Mouse (Mus musculus) liver, embryonic 15.5 days (tissue): ENCODE results near the gene Rad54l2. TPM values are rescaled to one million over a fixed set of nuclear protein-coding genes. Genes with fewer than 3 reads are reported as not detected.

Experiments used
- ATAC-seq: fragments of 200-750 bp; cut with Nextera tagmentation; 2 replicates; pipeline ENCODE4 v1.8.0; 2017; ENCODE audit warnings: moderate number of reproducible peaks, mild to moderate bottlenecking, moderate library complexity; ENCODE audit not compliant: insufficient read depth
- H3K27ac ChIP-seq: fragments of 300-500 bp; sonication (generic); replicated peaks from 2 replicates; pipeline ENCODE4 v1.5.1; 2015; ENCODE audit warnings: mild to moderate bottlenecking, inconsistent platforms
- H3K27me3 ChIP-seq: fragments of 300-500 bp; sonication (generic); 2 replicates; pipeline ENCODE4 v1.6.1; 2015; ENCODE audit warnings: mild to moderate bottlenecking, inconsistent platforms
- H3K36me3 ChIP-seq: fragments of 300-500 bp; sonication (generic); replicated peaks from 2 replicates; pipeline ENCODE4 v1.6.1; 2015; ENCODE audit warnings: moderate library complexity, mild to moderate bottlenecking, inconsistent platforms
- H3K4me1 ChIP-seq: fragments of 300-500 bp; sonication (generic); replicated peaks from 2 replicates; pipeline ENCODE4 v1.6.1; 2015; ENCODE audit warnings: inconsistent platforms
- H3K4me2 ChIP-seq: fragments of 300-500 bp; sonication (generic); 2 replicates; pipeline ENCODE4 v1.6.1; 2015; ENCODE audit warnings: moderate library complexity, mild to moderate bottlenecking, inconsistent platforms
- H3K4me3 ChIP-seq: fragments of 300-500 bp; sonication (generic); replicated peaks from 2 replicates; pipeline ENCODE4 v1.5.1; 2015; ENCODE audit warnings: mild to moderate bottlenecking, inconsistent platforms
- H3K9ac ChIP-seq: fragments of 300-500 bp; sonication (generic); 2 replicates; pipeline ENCODE4 v1.6.1; 2015; ENCODE audit warnings: moderate library complexity, mild to moderate bottlenecking, inconsistent platforms
- H3K9me3 ChIP-seq: fragments of 300-500 bp; sonication (generic); replicated peaks from 2 replicates; pipeline ENCODE4 v1.6.1; 2016; ENCODE audit warnings: inconsistent platforms
- WGBS: fragments of 180-500 bp; shearing (Covaris S2); methylation state at CpG from one replicate; pipeline ENCODE4 v1.1.7; 2015; ENCODE audit warnings: mixed read lengths; ENCODE audit not compliant: insufficient replicate concordance; 5-methylcytosine and 5-hydroxymethylcytosine counted together
- polyA plus RNA-seq: library from polyadenylated mRNA; unstranded; fragments of >200 nt; fragmentation: Nextera tagmentation; extraction: Ambion mirVana; gene quantifications from 2 replicates; pipeline ENCODE4 v1.2.1, GENCODE M21; 2015

The Rad54l2 gene
- polyA plus RNA-seq, 1 experiment from 2014 or later: 2.0 TPM

GRCm38 (mm10) chr9:106652720-106653119 is 136.3 kb downstream of the Rad54l2 start:
- Histone ChIP-seq H3K27ac (no peak overlapping the region), H3K9ac (no peak overlapping the region)
- 39% methylated on average over 1 of the region's 1 CpGs for WGBS

GRCm38 (mm10) chr9:106647226-106647625 is 141.8 kb downstream of the Rad54l2 start:
- 0 out of 2 replicates have a peak, but pooled peaks cover 3% of the 10 kb centered on the region for H3K4me1 ChIP-seq
- H3K36me3 ChIP-seq: no peaks in the 10 kb centered on the region
- no peak overlapping the region for H3K4me2 ChIP-seq
- H3K9ac ChIP-seq: no peak overlapping the region
- no peaks in the 10 kb centered on the region for H3K27me3 ChIP-seq
- H3K9me3 ChIP-seq: no peaks in the 10 kb centered on the region
- 61% methylated on average over 27 of the region's 27 CpGs for WGBS
- no peak for ATAC-seq
- no peak overlapping the region for H3K27ac ChIP-seq
- no peak overlapping the region for H3K4me3 ChIP-seq

More at GRCm38 (mm10) chr9:106652720-106653119, 136.3 kb downstream of the Rad54l2 start:
- Histone ChIP-seq H3K27me3 (peaks cover 36% of the 10 kb centered on the region), H3K4me1 (no peaks in the 10 kb centered on the region), H3K9me3 (no peaks in the 10 kb centered on the region), H3K4me2 (no peak overlapping the region), H3K36me3 (no peaks in the 10 kb centered on the region), H3K4me3 (no peak overlapping the region)
- ATAC-seq: no peak

GRCm38 (mm10) chr9:106645684-106646271 is 143.2 kb downstream of the Rad54l2 start:
- 58% methylated on average over 9 of the region's 9 CpGs for WGBS

GRCm38 (mm10) chr9:106643787-106644186 is 145.2 kb downstream of the Rad54l2 start:
- H3K4me3 ChIP-seq: no peak overlapping the region
- H3K4me2 ChIP-seq: no peak overlapping the region
- H3K27ac ChIP-seq: no peak overlapping the region
- no peaks in the 10 kb centered on the region for H3K27me3 ChIP-seq
- H3K9me3 ChIP-seq: no peaks in the 10 kb centered on the region
- no peak for ATAC-seq
- WGBS: 54% methylated on average over 6 of the region's 6 CpGs
- H3K4me1 ChIP-seq: 0 out of 2 replicates have a peak, but pooled peaks cover 3% of the 10 kb centered on the region
- no peaks in the 10 kb centered on the region for H3K36me3 ChIP-seq
- H3K9ac ChIP-seq: no peak overlapping the region

More at GRCm38 (mm10) chr9:106645684-106646271, 143.2 kb downstream of the Rad54l2 start:
- no peak overlapping the region for H3K27ac ChIP-seq
- H3K9ac ChIP-seq: no peak overlapping the region
- no peaks in the 10 kb centered on the region for H3K9me3 ChIP-seq
- H3K36me3 ChIP-seq: no peaks in the 10 kb centered on the region
- ATAC-seq: no peak
- no peak overlapping the region for H3K4me3 ChIP-seq
- 0 out of 2 replicates have a peak, but pooled peaks cover 3% of the 10 kb centered on the region for H3K4me1 ChIP-seq
- no peak overlapping the region for H3K4me2 ChIP-seq
- H3K27me3 ChIP-seq: no peaks in the 10 kb centered on the region

- no peak for ATAC-seq
- H3K4me1 ChIP-seq: 0 out of 2 replicates have a peak, but pooled peaks cover 3% of the 10 kb centered on the region
- 26% methylated on average over 7 of the region's 7 CpGs for WGBS
Measured at GRCm38 (mm10) chr9:106643128-106643527, 145.9 kb downstream of the Rad54l2 start.

GRCm38 (mm10) chr9:106641346-106641745 is 147.6 kb downstream of the Rad54l2 start:
- Histone ChIP-seq H3K4me2 (no peak overlapping the region), H3K36me3 (no peaks in the 10 kb centered on the region), H3K9me3 (no peaks in the 10 kb centered on the region), H3K27ac (no peak overlapping the region), H3K9ac (no peak overlapping the region), H3K4me3 (no peak overlapping the region), H3K27me3 (no peaks in the 10 kb centered on the region), H3K4me1 (0 out of 2 replicates have a peak, but pooled peaks cover 3% of the 10 kb centered on the region)
- no peak for ATAC-seq
- WGBS: 34% methylated on average over 5 of the region's 5 CpGs

More at GRCm38 (mm10) chr9:106643128-106643527, 145.9 kb downstream of the Rad54l2 start:
- Histone ChIP-seq H3K9ac (no peak overlapping the region), H3K36me3 (no peaks in the 10 kb centered on the region), H3K9me3 (no peaks in the 10 kb centered on the region), H3K27me3 (no peaks in the 10 kb centered on the region), H3K4me2 (no peak overlapping the region), H3K27ac (no peak overlapping the region), H3K4me3 (no peak overlapping the region)

- H3K9ac ChIP-seq: no peak overlapping the region
- no peaks in the 10 kb centered on the region for H3K27me3 ChIP-seq
- H3K4me3 ChIP-seq: no peak overlapping the region
- no peak overlapping the region for H3K27ac ChIP-seq
- 79% methylated on average over 8 of the region's 8 CpGs for WGBS
- no peaks in the 10 kb centered on the region for H3K9me3 ChIP-seq
- H3K4me1 ChIP-seq: 0 out of 2 replicates have a peak, but pooled peaks cover 1% of the 10 kb centered on the region
- no peak overlapping the region for H3K4me2 ChIP-seq
- ATAC-seq: no peak
- no peaks in the 10 kb centered on the region for H3K36me3 ChIP-seq
Measured at GRCm38 (mm10) chr9:106638154-106638553, 150.8 kb downstream of the Rad54l2 start.

Other genes starting within 250 kb of the Rad54l2 start
- gene Iqcf3, start 227.6 kb downstream of the Rad54l2 start, polyA plus RNA-seq: not detected in 2 replicates
- gene Iqcf4, start 218.2 kb downstream of the Rad54l2 start, polyA plus RNA-seq: not detected in 2 replicates
- gene Iqcf6, start 162.6 kb downstream of the Rad54l2 start, polyA plus RNA-seq: not detected in 2 replicates
- not detected in 2 replicates for gene Grm2, start 133.1 kb downstream of the Rad54l2 start, polyA plus RNA-seq
- 16.5 and 16.8 TPM in 2 replicates for gene Tex264, start 103.3 kb downstream of the Rad54l2 start, polyA plus RNA-seq
- gene Dcaf1, start 32.7 kb upstream of the Rad54l2 start, polyA plus RNA-seq: 10.9 and 12.0 TPM in 2 replicates
- 2.6 and 3.1 TPM in 2 replicates for gene Rbm15b, start 98.2 kb upstream of the Rad54l2 start, polyA plus RNA-seq
- 135 and 152 TPM in 2 replicates for gene Manf, start 102.8 kb upstream of the Rad54l2 start, polyA plus RNA-seq